Mouse (Mus musculus): ENCODE data around the gene Scmh1.

The Scmh1 gene

GRCm38 (mm10) chr4:120405806-120406638 lies 941 bp downstream of the Scmh1 start:
- DNase-seq (ENCODE audit: extremely low spot score): peak; percentile 25

GRCm38 (mm10) chr4:120406639-120407273 lies 1.7 kb downstream of the Scmh1 start:
- no peak for DNase-seq (ENCODE audit: extremely low spot score)

GRCm38 (mm10) chr4:120418053-120418452 lies 13.0 kb downstream of the Scmh1 start:
- DNase-seq (ENCODE audit: extremely low spot score): no peak

GRCm38 (mm10) chr4:120420193-120420592 lies 15.1 kb downstream of the Scmh1 start:
- no peak for DNase-seq (ENCODE audit: extremely low spot score)

- no peak for DNase-seq (ENCODE audit: extremely low spot score)
Measured at GRCm38 (mm10) chr4:120420685-120421084, 15.6 kb downstream of the Scmh1 start.

GRCm38 (mm10) chr4:120430601-120431000 lies 25.5 kb downstream of the Scmh1 start:
- no peak for DNase-seq (ENCODE audit: extremely low spot score)

GRCm38 (mm10) chr4:120432599-120433373 lies 27.7 kb downstream of the Scmh1 start:
- DNase-seq (ENCODE audit: extremely low spot score): peak; percentile 2

- DNase-seq (ENCODE audit: extremely low spot score): no peak
Measured at GRCm38 (mm10) chr4:120461741-120462140, 56.7 kb downstream of the Scmh1 start.

- DNase-seq (ENCODE audit: extremely low spot score): no peak
Measured at GRCm38 (mm10) chr4:120472946-120473345, 67.9 kb downstream of the Scmh1 start.

GRCm38 (mm10) chr4:120487707-120488106 lies 82.6 kb downstream of the Scmh1 start:
- DNase-seq (ENCODE audit: extremely low spot score): no peak

- no peak for DNase-seq (ENCODE audit: extremely low spot score)
Measured at GRCm38 (mm10) chr4:120506955-120507354, 101.9 kb downstream of the Scmh1 start.

GRCm38 (mm10) chr4:120511203-120511602 lies 106.1 kb downstream of the Scmh1 start:
- no peak for DNase-seq (ENCODE audit: extremely low spot score)

GRCm38 (mm10) chr4:120514366-120514765 lies 109.3 kb downstream of the Scmh1 start:
- no peak for DNase-seq (ENCODE audit: extremely low spot score)

GRCm38 (mm10) chr4:120516491-120516890 lies 111.4 kb downstream of the Scmh1 start:
- no peak for DNase-seq (ENCODE audit: extremely low spot score)

- no peak for DNase-seq (ENCODE audit: extremely low spot score)
Measured at GRCm38 (mm10) chr4:120516907-120517306, 111.8 kb downstream of the Scmh1 start.

- DNase-seq (ENCODE audit: extremely low spot score): no peak
Measured at GRCm38 (mm10) chr4:120517335-120517734, 112.3 kb downstream of the Scmh1 start.

GRCm38 (mm10) chr4:120521761-120522160 lies 116.7 kb downstream of the Scmh1 start:
- DNase-seq (ENCODE audit: extremely low spot score): no peak

- no peak for DNase-seq (ENCODE audit: extremely low spot score)
Measured at GRCm38 (mm10) chr4:120522351-120522750, 117.3 kb downstream of the Scmh1 start.

GRCm38 (mm10) chr4:120523092-120523491 lies 118.0 kb downstream of the Scmh1 start:
- no peak for DNase-seq (ENCODE audit: extremely low spot score)

- DNase-seq (ENCODE audit: extremely low spot score): no peak
Measured at GRCm38 (mm10) chr4:120528171-120528570, 123.1 kb downstream of the Scmh1 start.

- DNase-seq (ENCODE audit: extremely low spot score): no peak
Measured at GRCm38 (mm10) chr4:120531986-120532385, 126.9 kb downstream of the Scmh1 start, which contains the start of gene Slfnl1. Gene Slfnl1 (plus strand): TSS chr4:120532231.

- DNase-seq (ENCODE audit: extremely low spot score): no peak
Measured at GRCm38 (mm10) chr4:120538664-120539063, 133.6 kb downstream of the Scmh1 start.

Data from embryo, embryonic 9.5 days (tissue).